Mouse (Mus musculus) hindbrain, postnatal 0 days (tissue): Measurements from ENCODE around the gene Sypl. TPM values are rescaled to one million over a fixed set of nuclear protein-coding genes. Genes with fewer than 3 reads are reported as not detected.

ENCODE experiments used
- ATAC-seq: fragments of 200-750 bp; cut with Nextera tagmentation; 2 replicates; pipeline ENCODE4 v1.8.0; 2017; ENCODE audit warnings: mild to moderate bottlenecking, moderate TSS enrichment, moderate library complexity
- DNase-seq: peaks from one replicate; pipeline ENCODE4 v3.0.0-alpha.2; 2015; ENCODE audit warnings: low spot score
- H3K27ac ChIP-seq: fragments of 300-500 bp; sonication (generic); 2 replicates; pipeline ENCODE4 v1.5.1; 2014; ENCODE audit warnings: mild to moderate bottlenecking
- H3K27me3 ChIP-seq: fragments of 300-500 bp; sonication (generic); 2 replicates; pipeline ENCODE4 v1.6.1; 2014; ENCODE audit warnings: low read length, mixed read lengths; ENCODE audit not compliant: insufficient read depth
- H3K36me3 ChIP-seq: fragments of 300-500 bp; sonication (generic); 2 replicates; pipeline ENCODE4 v1.6.1; 2014; ENCODE audit warnings: low read length, mixed read lengths; ENCODE audit not compliant: insufficient read depth
- H3K4me1 ChIP-seq: fragments of 300-500 bp; sonication (generic); 2 replicates; pipeline ENCODE4 v1.6.1; 2014; ENCODE audit warnings: antibody characterized with exemption, low read length, mixed read lengths; ENCODE audit not compliant: insufficient read depth
- H3K4me2 ChIP-seq: fragments of 300-500 bp; sonication (generic); 2 replicates; pipeline ENCODE4 v1.6.1; 2014; ENCODE audit warnings: low read depth, mild to moderate bottlenecking, low read length, moderate library complexity, mixed read lengths
- H3K4me3 ChIP-seq: fragments of 300-500 bp; sonication (generic); 2 replicates; pipeline ENCODE4 v1.5.1; 2014; ENCODE audit warnings: low read length
- H3K9ac ChIP-seq: fragments of 300-500 bp; sonication (generic); replicated peaks from 2 replicates; pipeline ENCODE4 v1.6.1; 2014; ENCODE audit warnings: mild to moderate bottlenecking, low read length, moderate library complexity, mixed read lengths
- H3K9me3 ChIP-seq: fragments of 300-500 bp; sonication (generic); 2 replicates; pipeline ENCODE4 v1.6.1; 2016; ENCODE audit warnings: low read length, mixed read lengths
- CTCF ChIP-seq: IDR thresholded peaks from 2 replicates; pipeline ENCODE4 v1.5.1; 2016; ENCODE audit warnings: antibody characterized with exemption, control low read depth, low read depth
- whole genome bisulfite sequencing: fragments of 180-500 bp; shearing (Covaris S2); extraction: QIAGEN DNeasy Blood & Tissue Kit; methylation state at CpG from one replicate; pipeline ENCODE4 v1.1.7; 2014; 5-methylcytosine and 5-hydroxymethylcytosine counted together
- polyA plus RNA-seq: library from polyadenylated mRNA; unstranded; fragments of >200 nt; fragmentation: Nextera tagmentation; extraction: Ambion mirVana; gene quantifications from 2 replicates; pipeline ENCODE4 v1.2.1, GENCODE M21; 2015
- total RNA-seq: library from RNA; depleted of rRNA; stranded (reverse); fragments of >200 nt; gene quantifications from 2 replicates; pipeline ENCODE4 v1.2.3, GENCODE M21; 2014

Gene Sypl
- total and polyA plus RNA-seq, 2 experiments from 2014 or later = 22.6 to 46.8 TPM

DNA sequence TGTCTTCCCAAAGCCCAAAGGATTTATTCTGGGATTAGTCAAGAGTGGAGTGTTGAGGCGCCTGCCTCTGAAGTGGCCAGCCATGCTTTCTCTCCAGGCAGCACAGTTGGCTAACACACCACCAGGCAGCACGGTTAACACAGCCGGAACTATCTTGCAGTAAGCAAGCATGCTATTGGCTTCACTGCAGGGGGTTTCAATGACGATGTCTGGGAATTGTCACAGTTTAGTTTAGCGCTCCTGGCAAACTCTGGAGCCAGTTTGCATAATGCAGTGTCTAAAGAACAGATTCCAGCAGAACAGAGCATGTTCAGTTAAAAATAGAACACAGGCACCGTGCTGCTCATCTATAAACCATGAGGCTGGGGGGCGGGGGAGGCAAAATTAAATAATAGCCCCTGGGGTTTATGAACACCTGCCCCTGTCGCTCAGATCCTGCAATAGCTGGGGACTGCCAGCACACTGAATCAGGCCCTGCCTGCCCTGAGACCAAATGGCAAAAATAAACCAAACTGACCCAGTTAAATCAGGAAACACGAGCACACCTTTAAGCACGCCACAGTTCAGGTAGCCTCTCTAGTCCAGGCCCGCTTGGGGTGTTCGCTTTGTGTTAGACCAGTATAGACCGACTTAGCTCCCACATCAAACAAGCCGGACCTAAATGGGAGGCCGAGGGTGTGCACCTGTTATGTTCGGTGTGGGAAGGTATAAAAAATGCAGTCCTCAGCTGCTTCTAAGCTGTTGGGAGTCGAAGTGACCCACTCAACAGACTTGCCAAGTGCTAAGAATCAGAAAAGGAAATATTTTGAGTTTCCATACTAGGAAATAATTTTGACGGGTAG is 27.1 kb upstream of the Sypl start:
- H3K4me2 ChIP-seq = no peak overlapping the region
- WGBS = 49% methylated on average over 18 of the region's 18 CpGs
- H3K27ac ChIP-seq = peak overlapping the region; percentile 48; the same call in 1 of the 2 replicates
- H3K4me3 ChIP-seq = no peak overlapping the region
- ATAC-seq (peak; percentile 77), DNase-seq (peak; percentile 69)
- peaks cover 6% of the 10 kb centered on the region; the same call in 1 of the 2 replicates for H3K4me1 ChIP-seq
- H3K9ac ChIP-seq = 0 out of 2 replicates have a peak overlapping the region, but pooled peaks have one; percentile 21
- H3K9me3 ChIP-seq = no peaks in the 10 kb centered on the region
- TF ChIP-seq CTCF = 0 out of 2 replicates have a peak, but pooled peaks have one; percentile 13
- no peaks in the 10 kb centered on the region for H3K36me3 ChIP-seq
- H3K27me3 ChIP-seq = no peaks in the 10 kb centered on the region

DNA sequence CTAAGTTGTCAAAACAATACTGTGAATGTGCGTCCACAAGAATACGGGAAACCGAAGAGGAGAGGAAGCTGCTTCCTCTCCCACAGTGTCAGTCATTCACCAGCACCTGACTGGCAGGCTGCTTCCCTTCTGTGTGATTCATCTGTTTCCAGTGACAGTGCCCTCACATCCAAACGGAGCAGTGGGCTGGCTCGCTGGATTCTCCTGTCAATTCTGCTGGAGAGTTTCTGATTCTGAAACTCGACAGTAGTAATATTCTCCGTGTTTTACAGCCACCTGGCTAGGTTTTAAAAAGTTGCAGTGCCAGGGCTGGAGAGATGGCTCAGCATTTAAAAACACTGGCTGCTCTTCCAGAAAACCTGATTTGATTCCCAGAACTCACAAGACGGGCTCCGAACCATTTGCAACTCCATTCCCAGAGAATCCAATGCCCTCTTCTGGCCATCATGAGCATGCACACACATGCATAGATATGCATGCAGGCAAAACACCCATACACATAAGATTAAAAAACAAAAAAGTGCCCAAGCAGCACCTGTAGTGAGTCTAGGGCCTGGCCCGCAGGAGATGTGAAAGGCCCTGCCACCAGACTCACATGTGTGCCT is 26.4 kb upstream of the Sypl start:
- no peak overlapping the region for H3K4me3 ChIP-seq
- H3K27me3 ChIP-seq = no peaks in the 10 kb centered on the region
- H3K9me3 ChIP-seq = no peaks in the 10 kb centered on the region
- DNase-seq = peak; percentile 43
- H3K27ac ChIP-seq = no peak overlapping the region
- peaks cover 6% of the 10 kb centered on the region; the same call in 1 of the 2 replicates for H3K4me1 ChIP-seq
- no peak overlapping the region for H3K4me2 ChIP-seq
- no peak overlapping the region for H3K9ac ChIP-seq
- TF ChIP-seq CTCF = peak; percentile 58
- 73% methylated on average over 10 of the region's 10 CpGs for WGBS
- no peak for ATAC-seq
- H3K36me3 ChIP-seq = no peaks in the 10 kb centered on the region

DNA sequence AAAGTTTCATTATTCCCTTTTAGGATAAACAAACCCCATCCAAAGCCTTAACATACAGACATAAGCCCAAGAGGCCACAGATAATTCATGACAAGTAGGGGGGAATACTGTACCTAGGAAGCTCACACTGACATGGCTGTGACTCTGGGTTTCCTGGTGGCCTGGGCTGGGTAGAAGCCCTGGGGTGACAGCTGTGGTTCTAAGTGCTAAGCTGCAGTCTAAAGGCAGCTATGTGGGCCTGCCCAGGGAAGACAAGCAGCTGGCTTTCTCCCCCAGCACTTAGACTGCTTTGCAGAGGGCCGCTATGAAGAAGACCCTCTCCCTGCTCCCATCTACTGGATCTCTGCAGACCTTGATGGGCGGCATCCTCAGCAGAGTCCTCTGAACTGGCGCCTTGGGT is 25.5 kb upstream of the Sypl start:
- no peak for ATAC-seq
- no peak overlapping the region for H3K27ac ChIP-seq
- no peak overlapping the region for H3K4me2 ChIP-seq
- 61% methylated on average over 3 of the region's 3 CpGs for WGBS
- no peaks in the 10 kb centered on the region for H3K9me3 ChIP-seq
- no peak overlapping the region for H3K4me3 ChIP-seq
- H3K27me3 ChIP-seq = no peaks in the 10 kb centered on the region
- TF ChIP-seq CTCF = no peak
- no peak overlapping the region for H3K9ac ChIP-seq
- H3K4me1 ChIP-seq = peaks cover 6% of the 10 kb centered on the region; the same call in 1 of the 2 replicates
- no peaks in the 10 kb centered on the region for H3K36me3 ChIP-seq
- no peak for DNase-seq

DNA sequence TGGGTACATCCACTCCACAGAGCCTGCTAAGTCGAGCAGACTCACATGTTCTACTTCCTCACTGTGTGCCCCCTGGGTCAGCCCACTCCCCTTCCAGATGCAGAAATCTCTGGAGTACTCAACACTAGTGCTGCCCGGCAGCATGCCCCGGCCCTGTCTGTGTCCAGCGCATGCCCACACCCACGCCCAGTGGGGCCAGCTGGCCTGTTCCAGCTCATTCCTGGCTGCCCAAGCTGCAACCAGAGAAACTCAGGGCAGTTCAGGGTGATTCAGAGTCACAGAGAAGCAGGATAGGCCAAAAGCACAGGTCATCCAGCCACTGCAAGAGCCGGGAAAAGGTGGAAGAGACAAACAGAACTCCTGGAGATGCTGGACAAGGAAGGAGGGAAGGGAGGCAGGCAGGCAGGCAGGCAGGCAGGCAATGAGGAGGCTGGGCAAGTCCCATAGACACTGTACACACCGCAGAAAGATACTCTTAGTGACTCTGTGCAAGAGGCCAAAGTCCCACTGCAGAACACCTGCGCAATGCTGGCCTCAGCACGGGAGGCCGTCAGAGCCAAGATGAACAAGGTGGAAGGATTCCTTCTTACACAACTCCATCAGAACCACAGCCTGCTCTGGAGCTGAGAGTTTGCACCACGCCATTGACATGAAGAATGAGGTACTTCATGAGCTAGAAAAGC is 23.7 kb upstream of the Sypl start:
- Histone ChIP-seq H3K9me3 (no peaks in the 10 kb centered on the region), H3K4me3 (no peak overlapping the region), H3K9ac (no peak overlapping the region), H3K36me3 (no peaks in the 10 kb centered on the region), H3K4me1 (peaks cover 6% of the 10 kb centered on the region; the same call in 1 of the 2 replicates), H3K27ac (no peak overlapping the region), H3K27me3 (no peaks in the 10 kb centered on the region), H3K4me2 (no peak overlapping the region)
- 89% methylated on average over 11 of the region's 11 CpGs for WGBS
- ATAC-seq (no peak), DNase-seq (no peak)
- TF ChIP-seq CTCF = no peak

DNA sequence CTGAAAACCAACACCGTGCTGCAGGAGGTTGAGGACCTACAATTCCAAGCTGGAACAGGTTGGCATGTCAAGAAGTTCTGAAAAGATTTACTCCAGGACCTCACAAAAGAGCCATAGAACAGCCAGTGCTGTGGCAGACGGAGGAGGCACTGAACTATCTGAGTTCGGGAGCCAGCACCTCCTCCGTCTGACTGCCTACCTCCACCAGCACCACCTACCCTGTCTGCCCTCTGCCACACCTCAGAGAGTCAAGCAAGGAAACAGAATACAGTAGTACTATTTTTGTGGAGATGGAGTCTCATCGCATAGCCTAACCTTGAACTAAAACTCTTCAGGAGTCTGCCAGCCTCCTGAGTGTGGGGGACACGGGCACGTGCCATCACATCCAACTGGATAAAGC is 23.1 kb upstream of the Sypl start:
- 87% methylated on average over 7 of the region's 7 CpGs for WGBS
- TF ChIP-seq CTCF = no peak
- Histone ChIP-seq H3K4me2 (no peak overlapping the region), H3K27me3 (no peaks in the 10 kb centered on the region), H3K9ac (no peak overlapping the region), H3K36me3 (no peaks in the 10 kb centered on the region), H3K4me3 (no peak overlapping the region), H3K9me3 (no peaks in the 10 kb centered on the region), H3K4me1 (peaks cover 6% of the 10 kb centered on the region; the same call in 1 of the 2 replicates), H3K27ac (no peak overlapping the region)
- ATAC-seq (no peak), DNase-seq (no peak)

DNA sequence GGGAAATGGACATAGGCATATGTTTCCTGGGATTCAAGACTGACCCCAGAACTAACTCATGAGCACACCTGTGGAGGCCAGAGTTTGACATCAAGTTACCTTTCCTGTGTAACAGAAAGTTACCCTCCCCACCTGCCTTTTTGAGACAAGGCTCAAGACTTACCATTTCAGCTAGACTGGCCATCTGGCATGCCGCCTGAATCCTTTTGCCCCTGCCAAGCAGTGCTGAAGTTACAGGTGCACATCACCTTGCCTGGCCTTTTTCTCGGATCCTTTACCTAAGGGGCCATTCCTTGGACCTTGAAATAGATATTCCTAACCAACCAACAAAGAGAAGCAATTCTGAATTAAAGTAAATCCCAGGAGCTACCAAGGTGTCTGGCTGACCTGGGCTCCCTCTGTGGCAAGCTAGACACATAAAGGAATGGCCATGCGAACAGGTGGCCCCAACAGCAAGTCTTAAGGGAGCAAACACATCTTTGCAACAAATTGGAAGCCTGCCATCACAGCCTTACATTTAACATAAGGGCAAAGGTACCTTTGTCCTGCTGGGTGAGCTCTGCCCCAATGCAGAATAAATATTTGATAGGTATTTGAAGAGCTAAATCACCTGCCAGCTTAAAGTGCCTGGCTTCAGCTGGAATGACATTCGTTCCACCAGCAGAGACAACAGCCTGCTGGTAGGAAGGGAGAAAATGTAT is 17.3 kb upstream of the Sypl start:
- no peak for DNase-seq
- Histone ChIP-seq H3K4me3 (no peak overlapping the region), H3K9ac (no peak overlapping the region), H3K27me3 (no peaks in the 10 kb centered on the region), H3K36me3 (no peaks in the 10 kb centered on the region), H3K4me1 (no peaks in the 10 kb centered on the region), H3K27ac (no peak overlapping the region), H3K9me3 (no peaks in the 10 kb centered on the region), H3K4me2 (no peak overlapping the region)
- TF ChIP-seq CTCF = no peak
- no peak for ATAC-seq
- 79% methylated on average over 4 of the region's 4 CpGs for WGBS
